In the genomic region with DNA sequence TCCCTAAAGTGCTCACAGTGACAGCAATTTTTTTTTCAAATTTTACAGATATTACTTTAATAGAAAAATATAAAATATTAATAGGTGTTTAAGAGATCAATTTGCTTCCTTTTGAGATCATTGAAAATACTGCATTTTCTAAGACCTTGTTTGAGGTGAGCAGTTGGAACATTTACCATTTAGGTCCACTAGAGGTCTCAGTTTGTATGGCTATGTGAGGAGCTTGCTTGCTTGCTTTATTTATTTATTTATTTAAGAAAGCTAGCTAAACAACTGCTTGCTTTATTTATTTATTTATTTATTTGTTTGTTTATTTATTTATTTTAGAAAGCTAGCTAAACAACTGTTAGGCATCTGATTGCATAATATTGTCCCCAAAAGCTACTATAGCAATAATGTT, we compare ENCODE assay signal across 10 mouse cellular contexts. TPM values are rescaled to one million over a fixed set of nuclear protein-coding genes. Genes with fewer than 3 reads are reported as not detected.
DNase-seq lines count a peak whose midpoint lies in the region; ATAC-seq and TF ChIP-seq lines count a peak whose summit lies in the region.
"Had no signal": no experiment of that assay in that cellular context is flagged by ENCODE, and none has a peak within 500 bp of the region (broad histone marks: within the 10 kb centered on the region; RNA-seq: fewer than 3 reads in every experiment).

No protein-coding gene starts in this region.

- in situ Hi-C loops in Patski (cut with MboI; ENCODE audit: low pct_unique_long_range_greater_than_20kb): no loop called here

- no peaks in the 10 kb centered on the region for H3K4me1 ChIP-seq in cerebellum, adult 2 months (ENCODE audit: control insufficient read depth, insufficient read depth, low read length)
- no peaks in the 10 kb centered on the region for H3K4me1 ChIP-seq in kidney, embryonic 15.5 days
- H3K4me1 ChIP-seq in kidney, postnatal 0 days (replicated peaks; ENCODE audit: insufficient read depth, low read length): no peaks in the 10 kb centered on the region
- H3K4me1 ChIP-seq: embryonic facial prominence, embryonic 12.5 days had no signal

- CTCF ChIA-PET in Patski (lab: Charles Lee): interaction anchor here (1.0 to 1.5 kb wide), 5 partner anchors 12 to 1471 kb away, joined by 3 to 7 read pairs (median 4); no protein-coding TSS in a partner anchor

- H3K9ac ChIP-seq in kidney, embryonic 15.5 days: no peak overlapping the region
- H3K9ac ChIP-seq in kidney, postnatal 0 days (ENCODE audit: low read depth, low read length): no peak overlapping the region
- H3K9ac ChIP-seq: embryonic facial prominence, embryonic 12.5 days had no signal

- H3K36me3 ChIP-seq in kidney, embryonic 15.5 days: no peaks in the 10 kb centered on the region
- no peaks in the 10 kb centered on the region for H3K36me3 ChIP-seq in kidney, postnatal 0 days (ENCODE audit: insufficient read depth, low read length)
- H3K36me3 ChIP-seq: embryonic facial prominence, embryonic 12.5 days had no signal

- H3K4me2 ChIP-seq in kidney, embryonic 15.5 days: no peak overlapping the region
- no peak overlapping the region for H3K4me2 ChIP-seq in kidney, postnatal 0 days (ENCODE audit: low read length)
- H3K4me2 ChIP-seq: embryonic facial prominence, embryonic 12.5 days had no signal

- H3K4me3 ChIP-seq in cerebellum, adult 2 months (replicated peaks; ENCODE audit: insufficient read depth, low read depth, low read length): no peak overlapping the region
- no peak overlapping the region for H3K4me3 ChIP-seq in kidney, embryonic 15.5 days (replicated peaks)
- H3K4me3 ChIP-seq in kidney, postnatal 0 days (replicated peaks; ENCODE audit: low read depth, low read length): no peak overlapping the region
- H3K4me3 ChIP-seq: embryonic facial prominence, embryonic 12.5 days; myocyte had no signal

- H3K9me3 ChIP-seq in kidney, embryonic 15.5 days (replicated peaks): no peaks in the 10 kb centered on the region
- H3K9me3 ChIP-seq in kidney, postnatal 0 days (replicated peaks; ENCODE audit: low read length): no peaks in the 10 kb centered on the region
- H3K9me3 ChIP-seq: embryonic facial prominence, embryonic 12.5 days had no signal

- peak; percentile 86 for ATAC-seq in kidney, embryonic 15.5 days (replicated peaks; ENCODE audit: low FRiP score)
- ATAC-seq in Patski: no peak
- ATAC-seq in kidney, postnatal 0 days (replicated peaks; ENCODE audit: low FRiP score, low read depth): 0 out of 2 replicates have a peak, but pooled peaks have one; percentile 69
- ATAC-seq in megakaryocyte-erythroid progenitor cell, adult 5-6 weeks (replicated peaks; ENCODE audit: low FRiP score, low TSS enrichment, poor library complexity, severe bottlenecking): no peak

- H3K27me3 ChIP-seq in cerebellum, adult 2 months (ENCODE audit: control insufficient read depth, insufficient read depth, low read length): no peaks in the 10 kb centered on the region
- no peaks in the 10 kb centered on the region for H3K27me3 ChIP-seq in kidney, embryonic 15.5 days
- no peaks in the 10 kb centered on the region for H3K27me3 ChIP-seq in Patski
- no peaks in the 10 kb centered on the region for H3K27me3 ChIP-seq in kidney, postnatal 0 days (ENCODE audit: insufficient read depth, low read length)
- H3K27me3 ChIP-seq: embryonic facial prominence, embryonic 12.5 days had no signal

- TF ChIP-seq CTCF in cerebellum, adult 2 months (IDR thresholded peaks at IDR 0.05; ENCODE audit: borderline replicate concordance, insufficient read depth, low read depth, low read length): peak; percentile 12; the same call in 1 of the 2 replicates
- peak; percentile 41 for TF ChIP-seq CTCF in Patski (IDR thresholded peaks at IDR 0.05)
- peak; percentile 73 for TF ChIP-seq CTCF in kidney, postnatal 0 days (IDR thresholded peaks at IDR 0.05; ENCODE audit: low read depth)

- POLR2A ChIA-PET in Patski (lab: Charles Lee): no interaction called here

- H3K27ac ChIP-seq in cerebellum, adult 2 months (ENCODE audit: insufficient read depth, low read length): no peak overlapping the region
- H3K27ac ChIP-seq in kidney, embryonic 15.5 days: no peak overlapping the region
- no peak overlapping the region for H3K27ac ChIP-seq in kidney, postnatal 0 days
- H3K27ac ChIP-seq: embryonic facial prominence, embryonic 12.5 days had no signal

- no peak for TF ChIP-seq POLR2A in cerebellum, adult 2 months (IDR thresholded peaks at IDR 0.05; ENCODE audit: borderline replicate concordance, insufficient read depth, low read length)

- peak in 1 of 2 experiments; percentile 31 for DNase-seq in cerebellum, adult 2 months
- no peak for DNase-seq in cerebellum, postnatal 36 days
- DNase-seq in kidney, postnatal 25 days: no peak
- DNase-seq in Patski (ENCODE audit: low read depth, low spot score): no peak
- peak; percentile 91 for DNase-seq in kidney, postnatal 0 days (ENCODE audit: low spot score)
- DNase-seq in thymus, adult 18-20 months: no peak

RNA-seq across cellular contexts. Expression of gene Adamts1, which starts 23.1 kb away (rescaled TPM):
- 13.2 and 13.7 TPM in 2 replicates for polyA plus RNA-seq in cerebellum, adult 2 months (2012; rRNA removed)
- 88.9 and 95.8 TPM in 2 replicates for polyA plus RNA-seq in kidney, embryonic 15.5 days (2015; fragmentation: Nextera tagmentation; extraction: Ambion mirVana)
- polyA plus RNA-seq in Patski (2021): 341 TPM
- polyA plus RNA-seq in kidney, postnatal 0 days (2015; fragmentation: Nextera tagmentation; extraction: Ambion mirVana): 75.9 and 82.8 TPM in 2 replicates
- not detected in 2 replicates for total RNA-seq in megakaryocyte-erythroid progenitor cell, adult 5-6 weeks (2014; fragmentation: Nextera tagmentation)
- total RNA-seq in megakaryocyte-erythroid progenitor cell, adult 5-6 weeks (2017): 0.05 TPM in 1 of 2 replicates, not detected in the other

Comparison
In these comparisons a context has a peak if more than half of its experiments do, and no peak if none do; other contexts are left out.
1. CTCF ChIP-seq: peak in every context shown above with its lines; median percentile 73 in kidney, postnatal 0 days; 41 in Patski; 12 in cerebellum, adult 2 months.
2. ATAC-seq: peak in kidney, embryonic 15.5 days (single experiment) and kidney, postnatal 0 days (single experiment); none in Patski (single experiment) and megakaryocyte-erythroid progenitor cell, adult 5-6 weeks (single experiment).